Mouse (Mus musculus) heart, embryonic 11.5 days (tissue): ENCODE results near the gene Prdm12. TPM values are rescaled to one million over a fixed set of nuclear protein-coding genes. Genes with fewer than 3 reads are reported as not detected.
"Not testable (repeated sequence)": the region's sequence is repeated elsewhere in the genome, so short reads cannot be mapped to it uniquely, and the experiment has no call there.

Source experiments
- ATAC-seq: fragments of 200-750 bp; cut with Nextera tagmentation; replicated peaks from 2 replicates; pipeline ENCODE4 v1.8.0; 2017; ENCODE audit warnings: moderate library complexity; ENCODE audit not compliant: insufficient number of reproducible peaks, low FRiP score, low TSS enrichment
- H3K27ac ChIP-seq: fragments of 300-500 bp; sonication (generic); 2 replicates; pipeline ENCODE4 v1.5.1; 2014; ENCODE audit warnings: mild to moderate bottlenecking, low read depth, low read length
- H3K27me3 ChIP-seq: fragments of 300-500 bp; sonication (generic); 2 replicates; pipeline ENCODE4 v1.6.1; 2014; ENCODE audit warnings: mild to moderate bottlenecking, low read length, mixed read lengths; ENCODE audit not compliant: control insufficient read depth, insufficient read depth
- H3K36me3 ChIP-seq: fragments of 300-500 bp; sonication (generic); 2 replicates; pipeline ENCODE4 v1.6.1; 2014; ENCODE audit warnings: mild to moderate bottlenecking, low read length, moderate library complexity, mixed read lengths; ENCODE audit not compliant: control insufficient read depth, insufficient read depth
- H3K4me1 ChIP-seq: fragments of 300-500 bp; sonication (generic); 2 replicates; pipeline ENCODE4 v1.6.1; 2014; ENCODE audit warnings: low read length; ENCODE audit not compliant: control insufficient read depth, insufficient read depth
- H3K4me2 ChIP-seq: fragments of 300-500 bp; sonication (generic); 2 replicates; pipeline ENCODE4 v1.6.1; 2014; ENCODE audit warnings: mild to moderate bottlenecking, moderate library complexity
- H3K4me3 ChIP-seq: fragments of 300-500 bp; sonication (generic); 2 replicates; pipeline ENCODE4 v1.5.1; 2014; ENCODE audit warnings: low read depth, low read length
- H3K9ac ChIP-seq: fragments of 300-500 bp; sonication (generic); 2 replicates; pipeline ENCODE4 v1.6.1; 2014; ENCODE audit warnings: mild to moderate bottlenecking, low read depth, low read length, moderate library complexity
- H3K9me3 ChIP-seq: fragments of 300-500 bp; sonication (generic); replicated peaks from 2 replicates; pipeline ENCODE4 v1.6.1; 2016; ENCODE audit warnings: low read length; ENCODE audit not compliant: control insufficient read depth
- WGBS: fragments of 180-500 bp; shearing (Covaris S2); extraction: QIAGEN DNeasy Blood & Tissue Kit; methylation state at CpG from one replicate; pipeline ENCODE4 v1.1.7; 2014; ENCODE audit not compliant: insufficient replicate concordance; 5-methylcytosine and 5-hydroxymethylcytosine counted together
- polyA plus RNA-seq: library from polyadenylated mRNA; unstranded; fragments of >200 nt; fragmentation: Nextera tagmentation; extraction: Ambion mirVana; gene quantifications from 2 replicates; pipeline ENCODE4 v1.2.1, GENCODE M21; 2014

Gene Prdm12
- polyA plus RNA-seq, 1 experiment from 2014 or later, result 0.09 TPM

DNA sequence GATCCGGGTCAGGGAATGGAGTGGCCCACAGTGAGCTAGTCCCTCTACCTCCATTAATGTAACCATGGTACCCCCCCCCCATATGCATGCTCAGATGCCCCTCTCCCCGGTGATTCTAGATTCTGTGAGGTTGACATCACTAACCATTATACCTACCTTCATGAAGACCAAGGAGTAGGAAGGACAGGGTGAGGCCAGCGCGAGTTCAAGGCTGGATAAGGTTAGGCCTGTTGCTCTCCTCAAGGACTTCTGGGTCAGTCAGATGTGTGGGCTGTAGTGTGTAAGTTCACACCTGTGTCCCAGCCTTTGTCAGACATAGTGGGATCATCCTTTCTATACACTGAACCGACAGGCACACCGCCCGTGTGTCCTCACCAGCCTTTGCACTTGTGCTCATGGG lies 16.5 kb downstream of the Prdm12 start:
- H3K27me3 ChIP-seq, result peaks cover 60% of the 10 kb centered on the region
- no peak overlapping the region for H3K27ac ChIP-seq
- no peak overlapping the region for H3K4me3 ChIP-seq
- no peaks in the 10 kb centered on the region for H3K36me3 ChIP-seq
- WGBS, result 77% methylated on average over 7 of the region's 7 CpGs
- H3K4me2 ChIP-seq, result no peak overlapping the region
- peaks cover 9% of the 10 kb centered on the region for H3K4me1 ChIP-seq
- H3K9ac ChIP-seq, result no peak overlapping the region
- no peaks in the 10 kb centered on the region for H3K9me3 ChIP-seq
- ATAC-seq, result no peak

DNA sequence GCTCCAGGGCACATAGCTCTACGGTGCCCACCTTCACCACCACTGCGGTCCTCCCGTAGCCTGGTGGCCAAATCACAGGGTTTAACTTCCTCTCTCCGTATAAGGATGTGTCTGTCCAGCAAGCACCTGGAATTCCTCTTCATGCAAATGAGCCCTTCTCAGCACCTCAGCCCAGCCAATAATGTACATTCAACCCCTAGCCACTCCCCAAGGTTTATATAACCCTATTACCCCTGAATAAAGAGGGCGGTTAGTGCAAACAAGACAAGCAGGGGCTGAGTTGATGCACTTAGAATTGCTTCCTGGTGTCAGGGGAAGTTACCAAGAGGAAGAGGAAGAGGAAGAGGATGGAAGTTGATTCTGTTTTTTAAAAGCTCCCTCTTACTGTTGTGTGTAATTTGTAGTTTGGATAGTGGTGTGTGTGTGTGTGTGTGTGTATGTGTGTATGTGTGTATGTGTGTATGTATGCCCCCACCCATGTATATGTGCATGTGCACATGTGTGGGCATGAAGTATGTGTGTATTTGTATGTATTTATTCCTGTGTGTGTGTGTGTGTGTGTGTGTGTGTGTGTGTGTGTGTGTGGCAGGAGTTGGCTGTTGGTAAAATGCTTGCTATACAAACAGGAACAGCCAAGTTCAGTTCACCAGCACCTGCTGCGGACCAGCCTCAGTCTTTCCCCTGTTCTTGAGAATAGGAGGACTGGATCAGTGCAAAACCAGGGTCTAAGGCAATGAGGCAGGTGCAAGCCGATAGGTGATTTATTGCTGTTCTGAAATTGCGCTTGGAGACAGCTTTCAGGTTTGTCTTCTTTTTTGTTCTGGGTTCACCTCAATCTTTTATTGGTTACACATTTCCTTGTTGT lies 23.3 kb downstream of the Prdm12 start:
- Histone ChIP-seq H3K9ac (no peak overlapping the region), H3K4me1 (no peaks in the 10 kb centered on the region; the same call in 1 of the 2 replicates), H3K36me3 (no peaks in the 10 kb centered on the region), H3K4me2 (no peak overlapping the region), H3K27me3 (peaks cover 18% of the 10 kb centered on the region), H3K27ac (no peak overlapping the region), H3K9me3 (no peaks in the 10 kb centered on the region), H3K4me3 (no peak overlapping the region)
- no peak for ATAC-seq
- 61% methylated on average over 8 of the region's 8 CpGs for WGBS

DNA sequence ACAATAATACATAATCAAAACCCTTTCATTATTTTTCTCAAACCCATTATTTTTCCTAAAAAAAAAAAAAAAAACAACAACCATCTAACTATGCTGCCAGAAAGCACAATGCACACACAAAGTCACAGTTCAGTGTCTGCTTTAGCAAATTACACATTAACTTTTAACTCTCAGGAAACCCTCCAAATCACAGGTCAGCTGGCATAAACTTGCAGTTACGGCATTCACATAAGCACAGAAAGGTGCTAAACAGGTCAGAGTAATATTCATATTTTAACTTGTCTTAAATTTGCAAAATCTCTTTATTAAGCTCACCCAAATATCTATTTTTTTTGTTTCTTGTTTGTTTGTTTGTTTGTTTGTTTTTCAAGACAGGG lies 24.0 kb downstream of the Prdm12 start:
- Histone ChIP-seq H3K4me1 (no peaks in the 10 kb centered on the region), H3K4me2 (no peak overlapping the region), H3K4me3 (no peak overlapping the region), H3K27ac (no peak overlapping the region), H3K27me3 (peaks cover 15% of the 10 kb centered on the region), H3K36me3 (no peaks in the 10 kb centered on the region), H3K9ac (no peak overlapping the region), H3K9me3 (no peaks in the 10 kb centered on the region)
- WGBS, result 87% methylated on average over 1 of the region's 1 CpGs
- ATAC-seq, result no peak

DNA sequence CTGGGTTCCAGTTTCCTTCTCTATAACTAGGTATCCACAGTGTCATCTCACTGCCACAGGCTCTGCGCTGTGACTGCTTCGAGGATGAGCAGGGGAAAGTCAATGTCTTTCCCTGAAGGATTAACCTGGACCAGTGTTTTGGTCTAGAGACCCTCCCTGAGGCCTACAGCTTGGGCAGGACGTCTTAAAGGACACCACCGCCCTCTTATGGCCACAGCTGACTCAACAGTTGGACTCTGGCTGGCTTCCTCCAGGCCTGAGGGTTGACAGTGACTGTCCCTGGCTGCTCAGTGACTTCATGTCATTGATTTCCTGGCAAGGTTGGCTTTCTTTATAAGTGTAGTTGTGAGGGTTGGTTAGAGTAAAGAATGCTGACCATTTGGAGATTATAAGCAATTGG lies 27.5 kb downstream of the Prdm12 start:
- WGBS, result 28% methylated on average over 4 of the region's 4 CpGs
- no peak overlapping the region for H3K4me3 ChIP-seq
- ATAC-seq, result no peak

DNA sequence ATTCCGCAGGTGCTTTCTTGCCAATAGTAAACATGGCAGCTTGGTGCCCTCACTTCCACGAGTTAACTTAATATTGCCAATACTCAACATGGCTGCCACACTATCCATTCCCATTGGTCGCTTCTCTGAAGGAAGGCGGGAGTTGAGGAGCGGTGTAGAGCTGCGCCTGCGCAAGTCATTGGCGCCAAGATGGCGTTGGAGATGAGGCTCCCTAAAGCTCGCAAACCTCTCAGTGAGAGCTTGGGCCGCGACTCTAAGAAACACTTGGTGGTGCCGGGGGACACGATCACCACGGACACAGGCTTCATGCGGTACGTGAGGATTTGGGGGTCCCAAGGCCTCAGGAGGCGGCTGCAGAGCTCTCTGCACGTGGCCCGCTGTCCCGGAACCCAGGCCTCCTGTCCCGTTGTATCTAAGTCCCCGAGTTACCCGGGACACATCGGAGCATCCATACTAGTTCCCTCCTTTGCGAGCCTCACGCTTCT lies 30.8 kb downstream of the Prdm12 start, which contains the start of gene Exosc2:
TSS of gene Exosc2 (plus strand) at position 165 of the 485 bp plus-strand sequence.
- H3K36me3 ChIP-seq, result peaks cover 15% of the 10 kb centered on the region
- H3K9ac ChIP-seq, result peak within 1 kb of the TSS; percentile 84
- peak within 1 kb of the TSS; percentile 42; the same call in 1 of the 2 replicates for H3K27ac ChIP-seq
- H3K9me3 ChIP-seq, result no peaks in the 10 kb centered on the region
- peak within 1 kb of the TSS; percentile 91 for H3K4me2 ChIP-seq
- ATAC-seq, result peak; percentile 93
- H3K27me3 ChIP-seq, result no peaks in the 10 kb centered on the region
- H3K4me1 ChIP-seq, result peaks cover 7% of the 10 kb centered on the region
- H3K4me3 ChIP-seq, result peak within 1 kb of the TSS; percentile 65
- 1% methylated on average over 27 of the region's 27 CpGs for WGBS

More for the DNA sequence above, 27.5 kb downstream of the Prdm12 start:
- H3K9me3 ChIP-seq, result no peaks in the 10 kb centered on the region
- H3K36me3 ChIP-seq, result no peaks in the 10 kb centered on the region
- no peak overlapping the region for H3K9ac ChIP-seq
- peaks cover 5% of the 10 kb centered on the region for H3K4me1 ChIP-seq
- H3K4me2 ChIP-seq, result no peak overlapping the region
- H3K27ac ChIP-seq, result no peak overlapping the region
- peaks cover 7% of the 10 kb centered on the region; the same call in 1 of the 2 replicates for H3K27me3 ChIP-seq

DNA sequence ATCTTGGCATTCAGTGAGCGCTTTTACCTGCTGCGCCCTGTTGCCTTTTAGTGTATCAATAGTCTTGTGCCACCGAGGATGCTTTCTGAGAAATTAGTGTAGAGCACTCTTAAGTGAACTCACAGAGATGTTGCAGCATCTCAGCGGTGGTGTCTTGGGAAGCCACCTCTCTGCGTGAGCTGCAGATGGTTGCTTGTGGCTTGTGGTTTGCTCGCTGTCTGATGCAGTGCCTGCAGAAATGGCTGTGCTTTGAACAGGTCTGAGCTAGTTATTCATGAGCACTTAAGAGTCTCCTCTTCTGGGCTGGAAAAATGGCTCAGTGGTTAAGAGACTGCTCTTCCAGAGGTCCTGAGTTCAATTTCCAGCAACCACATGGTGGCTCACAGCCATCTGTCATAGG lies 38.8 kb downstream of the Prdm12 start:
- peaks cover 1% of the 10 kb centered on the region; the same call in 1 of the 2 replicates for H3K4me1 ChIP-seq
- H3K9me3 ChIP-seq, result no peaks in the 10 kb centered on the region
- H3K27me3 ChIP-seq, result no peaks in the 10 kb centered on the region
- H3K36me3 ChIP-seq, result peaks cover 29% of the 10 kb centered on the region
- no peak overlapping the region for H3K4me2 ChIP-seq
- no peak overlapping the region for H3K4me3 ChIP-seq
- no peak overlapping the region for H3K9ac ChIP-seq
- no peak overlapping the region for H3K27ac ChIP-seq
- WGBS, result 96% methylated on average over 6 of the region's 6 CpGs
- no peak for ATAC-seq

DNA sequence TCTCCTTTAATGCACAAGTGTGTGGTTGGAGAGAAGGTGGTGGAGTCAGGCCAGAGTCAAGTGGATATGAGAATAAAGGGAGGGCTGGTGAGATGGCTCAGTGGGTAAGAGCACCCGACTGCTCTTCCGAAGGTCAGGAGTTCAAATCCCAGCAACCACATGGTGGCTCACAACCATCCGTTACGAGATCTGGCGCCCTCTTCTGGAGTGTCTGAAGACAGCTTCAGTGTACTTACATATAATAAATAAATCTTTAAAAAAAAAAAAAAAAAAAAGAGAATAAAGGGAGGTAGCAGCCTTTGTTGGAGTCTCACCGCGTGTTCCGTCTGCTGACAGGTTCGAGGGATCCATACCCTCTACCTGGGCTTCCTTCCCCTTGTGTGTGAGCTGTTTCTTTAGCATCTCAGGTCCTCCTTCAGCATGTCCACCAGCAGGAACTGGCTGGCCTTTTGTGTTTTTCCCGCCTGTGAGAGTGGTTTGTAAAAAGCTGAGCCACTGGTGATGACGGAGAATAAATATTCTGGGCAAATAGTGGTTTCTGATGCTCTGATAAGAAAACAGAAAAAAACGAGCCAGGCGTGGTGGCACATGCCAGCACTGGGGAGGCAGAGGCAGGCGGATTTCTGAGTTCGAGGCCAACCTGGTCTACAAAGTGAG lies 41.3 kb downstream of the Prdm12 start:
- not testable (repeated sequence) for H3K4me1 ChIP-seq, ATAC-seq, H3K4me3 ChIP-seq, H3K27me3 ChIP-seq, H3K4me2 ChIP-seq, H3K9ac ChIP-seq, H3K27ac ChIP-seq, H3K9me3 ChIP-seq
- 85% methylated on average over 15 of the region's 15 CpGs for WGBS
- H3K36me3 ChIP-seq, result peaks cover 11% of the 10 kb centered on the region; the same call in 1 of the 2 replicates

DNA sequence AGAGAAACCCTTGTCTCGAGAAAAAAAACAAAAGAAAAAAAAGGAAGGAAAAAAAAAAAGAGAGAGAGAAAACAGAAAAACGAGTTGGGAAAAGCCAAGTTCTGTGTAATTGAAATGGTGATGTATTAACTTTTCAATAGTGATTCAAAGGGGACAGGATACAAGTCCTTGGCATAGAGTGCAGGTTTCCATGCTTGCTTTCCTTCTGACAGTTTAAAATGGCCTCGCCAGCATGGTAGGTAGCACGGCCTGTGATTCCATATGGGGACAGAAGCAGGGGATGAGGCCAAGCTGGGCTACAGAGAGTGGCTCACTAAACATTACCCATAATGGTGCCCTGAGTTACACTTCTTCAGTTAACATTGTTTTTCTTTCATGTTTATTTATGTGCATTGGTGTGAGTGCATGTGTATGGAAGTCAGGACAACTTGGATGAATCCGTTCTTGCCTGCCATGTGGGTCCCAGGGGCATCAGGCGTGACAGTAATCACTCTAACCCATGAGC lies 41.9 kb downstream of the Prdm12 start:
- Histone ChIP-seq H3K9me3 (no peaks in the 10 kb centered on the region), H3K27me3 (no peaks in the 10 kb centered on the region), H3K4me1 (no peaks in the 10 kb centered on the region), H3K9ac (no peak overlapping the region), H3K4me3 (no peak overlapping the region), H3K36me3 (peaks cover 5% of the 10 kb centered on the region; the same call in 1 of the 2 replicates), H3K4me2 (no peak overlapping the region), H3K27ac (no peak overlapping the region)
- ATAC-seq, result no peak
- WGBS, result 88% methylated on average over 6 of the region's 6 CpGs
